Mouse (Mus musculus) embryonic fibroblast, embryonic 13.5 days (primary cell): Measurements from ENCODE around the gene Eml2.

Source experiments
- CTCF ChIP-seq: IDR thresholded peaks from 2 replicates; pipeline ENCODE4 v1.5.1; 2011; ENCODE audit warnings: mild to moderate bottlenecking, control low read depth, low read length, moderate library complexity, borderline replicate concordance; ENCODE audit not compliant: insufficient read depth
- POLR2A ChIP-seq: IDR thresholded peaks from 2 replicates; pipeline ENCODE4 v1.6.1; 2011; ENCODE audit warnings: low read depth, mild to moderate bottlenecking, control low read depth, low read length, moderate library complexity

DNA sequence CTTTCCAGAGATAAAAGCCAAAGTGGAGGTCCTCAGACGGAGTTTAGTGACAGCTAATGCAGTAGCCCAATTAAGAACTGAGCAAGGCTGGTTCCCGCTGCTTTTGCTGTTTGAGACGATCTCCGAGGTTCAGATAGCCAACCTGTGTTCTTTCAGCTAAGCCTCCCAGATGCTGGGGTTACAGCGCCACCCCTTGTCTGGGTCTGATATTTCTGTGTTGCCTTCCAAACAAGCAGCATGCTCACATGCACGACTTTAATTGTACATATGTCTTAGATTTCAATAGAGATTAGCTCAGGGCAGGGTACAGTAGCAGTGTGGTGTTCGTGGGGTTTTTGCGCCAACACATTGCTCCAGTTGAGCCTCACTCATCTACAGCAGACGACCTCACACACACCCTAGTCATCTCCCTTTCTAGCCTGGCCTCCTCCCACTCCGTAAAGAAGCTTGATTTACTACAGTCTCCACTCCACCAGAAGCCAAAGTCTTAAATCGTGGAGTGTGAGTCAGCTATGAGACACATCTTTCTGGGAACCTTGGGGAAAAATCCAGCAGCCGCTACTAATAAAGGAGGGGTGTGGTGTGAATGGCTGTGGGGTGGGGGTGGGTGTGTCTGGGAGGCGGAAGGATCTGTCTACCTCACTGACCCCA is 20.3 kb upstream of the Eml2 start:
- TF ChIP-seq CTCF: peak; percentile 36; the same call in 1 of the 2 replicates
- no peak for TF ChIP-seq POLR2A
